Mouse (Mus musculus) cortical plate, adult 2 months (tissue): ENCODE measurements around the gene Cux2.

Experiments
- CTCF ChIP-seq: fragments of 200-500 bp; IDR thresholded peaks from 2 replicates; pipeline ENCODE4 v1.5.1; 2011; ENCODE audit warnings: mild to moderate bottlenecking, control low read depth, low read length; ENCODE audit not compliant: insufficient read depth; ENCODE audit errors: extremely low read depth
- POLR2A ChIP-seq: fragments of 200-500 bp; IDR thresholded peaks from 2 replicates; pipeline ENCODE4 v1.6.1; 2011; ENCODE audit warnings: mild to moderate bottlenecking, low read length, control low read depth; ENCODE audit not compliant: insufficient read depth; ENCODE audit errors: extremely low read depth

- TF ChIP-seq POLR2A = no peak
- TF ChIP-seq CTCF = no peak
These were observed 236.2 kb downstream of the Cux2 start for GRCm38 (mm10) chr5:121813744-121814143.
